Mouse (Mus musculus): ENCODE results near the gene Rpap1.
A peak's percentile ranks its signal among the peaks of the same experiment; 100 is the strongest.
"Not testable (repeated sequence)": the region's sequence is repeated elsewhere in the genome, so short reads cannot be mapped to it uniquely, and the experiment has no call there.

Gene Rpap1

GRCm38 (mm10) chr2:119741581-119742411 lies 45.5 kb downstream of the Rpap1 start, which contains the start of gene Itpka:
Gene Itpka, plus strand, starts transcription at chr2:119742337.
- peak; percentile 48 for DNase-seq (ENCODE audit: low spot score)

- DNase-seq (ENCODE audit: low spot score): no peak
These were observed 46.8 kb downstream of the Rpap1 start for GRCm38 (mm10) chr2:119740567-119740966.

- no peak for DNase-seq (ENCODE audit: low spot score)
These were observed 50.2 kb downstream of the Rpap1 start for GRCm38 (mm10) chr2:119737124-119737523.

- no peak for DNase-seq (ENCODE audit: low spot score)
These were observed 56.6 kb downstream of the Rpap1 start for GRCm38 (mm10) chr2:119730735-119731134.

GRCm38 (mm10) chr2:119727762-119728416 lies 59.4 kb downstream of the Rpap1 start:
- DNase-seq (ENCODE audit: low spot score): no peak

GRCm38 (mm10) chr2:119721070-119721469 lies 66.3 kb downstream of the Rpap1 start:
- no peak for DNase-seq (ENCODE audit: low spot score)

- not testable (repeated sequence) for DNase-seq (ENCODE audit: low spot score)
These were observed 71.5 kb downstream of the Rpap1 start for GRCm38 (mm10) chr2:119715868-119716267.
